Mouse (Mus musculus) frontal cortex, adult 2 months (tissue): ENCODE data around the gene Ric8b. TPM values are rescaled to one million over a fixed set of nuclear protein-coding genes. Genes with fewer than 3 reads are reported as not detected.

Experiments used
- DNase-seq, 2 experiments: peaks; one replicate each; pipeline ENCODE4 v3.0.0; 2022; ENCODE audit warnings: low spot score in 1 of 2; ENCODE audit errors: extremely low spot score in 1 of 2
- polyA plus RNA-seq: library from polyadenylated mRNA; depleted of rRNA; stranded (reverse); fragments of >200 nt; gene quantifications from 2 replicates; pipeline ENCODE4 v1.2.3, GENCODE M21; 2012; rRNA removed

The Ric8b gene
- polyA plus RNA-seq, result 39.6 and 41.1 TPM in 2 replicates

DNA sequence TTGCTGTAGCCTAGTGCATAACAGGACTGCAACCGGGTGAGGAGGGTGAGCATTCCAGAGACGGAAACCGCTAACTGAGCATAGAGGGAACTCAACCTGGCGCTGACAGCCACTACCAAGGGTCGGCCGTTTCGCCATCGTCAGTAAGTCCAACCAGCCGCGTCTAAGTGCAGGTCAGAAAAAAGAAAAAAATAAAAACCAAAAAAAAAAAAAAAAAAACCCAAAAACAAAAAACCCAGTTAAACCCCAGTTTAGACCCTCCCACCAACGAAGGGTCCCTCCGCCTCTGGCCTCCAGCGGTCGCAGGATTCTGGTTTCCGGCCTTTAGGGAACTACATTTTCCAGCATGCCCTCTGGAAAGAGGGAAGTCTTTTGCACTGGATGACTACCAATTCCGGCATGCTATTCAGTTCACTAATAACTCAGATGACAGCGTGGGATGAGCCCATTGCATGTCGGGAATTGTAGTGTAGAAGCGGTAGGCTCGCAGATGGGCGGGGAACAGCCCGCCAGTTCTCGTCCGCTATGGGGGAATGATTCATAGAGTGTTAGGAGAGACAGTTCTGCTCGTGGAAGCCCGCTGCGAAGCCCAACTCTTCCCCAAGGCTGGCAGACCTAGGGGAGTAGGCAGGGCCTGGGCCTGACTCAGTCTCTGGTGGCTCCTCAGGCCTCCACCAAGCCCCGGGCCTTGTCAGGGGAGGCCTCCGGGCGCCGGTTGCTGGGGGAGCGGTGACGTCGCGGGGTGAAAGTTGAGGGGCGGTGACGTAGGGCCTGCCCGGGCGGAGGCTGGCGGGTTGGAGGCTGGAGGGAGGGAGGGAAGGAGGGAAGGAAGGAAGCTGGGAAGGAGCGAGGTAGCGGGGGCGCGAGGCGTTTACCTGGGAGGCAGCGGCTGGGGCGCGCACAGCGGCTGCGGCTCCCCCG, at the start of gene Ric8b:
Gene Ric8b, plus strand, starts transcription at position 807 of the 921 bp plus-strand sequence.
- DNase-seq, result peak; percentile 98

DNA sequence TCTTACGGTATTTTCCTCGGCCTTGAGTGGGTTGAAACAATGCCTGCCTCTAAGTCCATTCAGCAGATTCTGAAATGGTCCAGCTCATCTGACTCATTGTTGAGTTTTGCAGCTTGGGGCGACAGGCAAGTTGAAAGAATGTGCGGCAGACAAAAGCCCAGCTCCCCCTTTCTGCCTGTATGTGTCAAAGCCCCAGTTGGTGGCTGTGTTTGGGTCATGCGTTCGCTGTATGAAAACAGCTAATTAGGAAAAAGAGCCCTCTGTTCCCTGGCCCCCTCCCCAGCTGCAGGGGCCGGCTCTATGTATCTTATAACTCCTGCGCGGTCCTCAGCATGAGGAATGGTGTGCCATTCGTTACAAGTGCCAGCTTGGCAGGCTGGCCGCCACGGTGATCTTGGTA, 46.1 kb upstream of the Ric8b start:
- DNase-seq, result no peak

DNA sequence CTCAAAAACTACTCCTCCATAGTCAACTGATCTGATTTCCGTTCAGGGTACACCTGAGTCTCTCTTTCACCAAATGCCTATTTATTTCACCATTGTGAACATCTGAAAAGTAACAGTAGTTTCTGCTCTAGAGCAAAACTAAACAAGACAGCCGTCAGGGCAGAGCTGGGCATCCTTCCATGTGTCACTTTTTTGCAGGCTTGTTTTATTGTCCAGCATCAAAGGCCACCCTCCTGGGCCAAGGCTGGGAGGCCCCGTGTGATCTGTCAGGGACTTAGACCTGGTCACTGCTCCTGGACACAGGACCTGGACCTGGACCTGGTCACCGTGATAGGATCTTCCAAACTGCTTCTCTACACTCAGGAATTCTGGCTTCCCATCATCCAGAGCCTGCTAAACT, 45.5 kb upstream of the Ric8b start:
- DNase-seq, result no peak

DNA sequence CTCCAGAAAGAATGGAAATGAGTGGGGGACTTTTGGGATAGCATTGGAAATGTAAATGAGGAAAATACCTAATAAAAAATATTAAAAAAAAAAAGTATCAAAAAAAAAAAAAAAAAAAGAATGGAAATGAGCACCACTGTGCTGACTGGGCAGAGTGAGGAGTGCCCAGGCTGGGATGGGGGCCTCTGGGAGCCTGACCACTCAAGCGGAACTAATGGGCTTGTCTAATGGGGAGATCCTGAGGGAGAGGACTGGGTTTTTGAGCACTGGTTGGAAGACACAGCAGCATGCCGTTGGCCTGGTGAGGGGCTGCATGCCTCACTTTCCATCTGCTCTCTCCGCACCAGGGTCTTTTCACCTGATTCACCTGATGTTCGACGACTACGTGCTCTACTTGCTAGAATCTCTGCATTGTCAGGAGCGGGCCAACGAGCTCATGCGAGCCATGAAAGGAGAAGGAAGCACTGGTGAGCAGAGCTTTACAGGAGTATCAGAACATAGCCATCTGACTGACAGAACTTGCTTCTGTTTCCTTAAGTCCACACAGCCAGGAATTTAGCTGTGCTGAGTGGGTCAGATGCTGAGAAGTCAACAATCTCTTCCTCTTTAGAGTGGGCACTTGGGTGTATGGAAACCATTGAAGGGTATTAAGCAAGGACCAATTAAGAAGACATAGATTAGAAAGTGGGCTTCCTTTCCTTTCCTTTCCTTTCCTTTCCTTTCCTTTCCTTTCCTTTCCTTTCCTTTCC, 37.4 kb upstream of the Ric8b start:
- DNase-seq, result no peak

DNA sequence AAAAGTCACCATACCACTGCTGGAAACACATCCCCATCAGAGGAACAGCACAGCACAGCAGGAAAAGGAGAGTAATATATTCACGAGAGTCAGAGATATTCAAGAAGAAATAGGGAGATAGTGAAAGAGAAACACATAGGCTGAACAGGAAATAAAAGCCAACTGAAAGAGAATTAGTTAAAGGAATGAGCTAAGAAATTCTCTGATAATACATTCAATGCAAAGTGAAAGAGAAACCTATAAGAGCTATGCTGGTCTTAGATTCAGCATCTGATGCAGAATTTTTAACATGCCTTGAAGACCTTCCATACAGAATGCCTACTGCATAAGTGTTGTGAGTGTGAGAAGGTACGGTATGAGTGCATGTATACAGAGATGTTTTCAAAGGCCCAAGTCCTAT, 34.9 kb upstream of the Ric8b start:
- no peak for DNase-seq

DNA sequence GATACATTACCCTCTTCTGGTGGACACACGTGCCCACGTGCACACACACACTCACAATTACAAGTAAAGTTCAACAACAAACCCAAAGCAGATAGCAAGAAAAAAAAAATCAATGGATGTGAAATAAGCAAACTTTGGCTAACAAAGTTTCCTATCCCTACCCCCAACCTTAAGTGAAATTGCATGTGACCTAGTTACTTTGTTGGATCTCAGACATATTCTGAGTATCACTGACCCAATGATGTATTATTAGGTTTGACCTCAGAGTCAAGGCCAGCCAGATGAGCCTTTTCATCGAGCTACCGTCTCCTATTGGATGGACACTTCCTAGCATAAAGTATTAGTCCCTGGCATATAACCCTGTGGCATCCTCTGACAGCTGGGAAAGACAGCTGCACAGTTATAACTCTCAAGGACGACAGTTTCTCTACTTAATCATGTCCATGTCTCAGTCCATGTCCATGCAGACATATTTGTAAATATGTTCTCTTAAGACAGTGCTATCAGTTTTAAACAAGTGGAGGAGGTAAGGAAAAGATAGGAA, 32.0 kb upstream of the Ric8b start:
- no peak for DNase-seq

GRCm38 (mm10) chr10:84886221-84886627, 31.2 kb upstream of the Ric8b start:
- DNase-seq, result no peak

GRCm38 (mm10) chr10:84886785-84887184, 30.6 kb upstream of the Ric8b start:
- DNase-seq, result no peak

DNA sequence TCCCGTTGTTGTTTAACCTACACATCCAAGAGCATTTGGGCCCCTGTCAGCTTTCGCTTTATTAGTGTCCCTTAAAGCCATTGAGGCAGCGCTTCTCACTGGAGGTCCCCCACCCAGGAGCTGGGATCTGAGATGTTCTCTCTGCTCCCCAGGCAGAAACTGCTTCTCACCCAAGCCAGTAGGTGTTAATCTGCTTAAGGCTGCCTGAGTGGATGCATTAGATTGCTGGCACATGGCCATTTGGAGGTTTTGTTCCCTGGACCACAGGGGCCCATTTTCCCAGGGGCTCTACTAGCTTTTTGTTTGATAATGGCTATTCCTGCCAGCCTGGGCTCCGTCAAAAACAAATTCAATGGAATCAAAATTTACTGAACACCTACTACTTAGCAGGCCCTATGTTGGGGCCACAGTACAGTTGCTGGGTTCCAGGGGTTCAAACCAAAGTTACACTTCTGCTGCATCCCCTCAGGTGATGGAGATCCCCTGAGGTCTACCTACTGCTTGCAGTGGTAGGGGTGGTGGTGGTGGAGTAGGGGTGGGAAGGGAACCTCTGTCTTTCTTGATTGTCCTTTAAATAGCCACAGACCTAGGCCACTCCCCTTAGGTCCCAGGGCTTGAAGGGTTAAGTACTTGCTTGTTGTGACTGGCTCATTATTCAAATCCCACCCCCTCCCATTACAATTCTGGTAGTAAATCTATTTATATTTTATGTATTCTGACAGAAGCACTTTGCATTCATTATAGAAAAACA, 28.1 kb upstream of the Ric8b start:
- DNase-seq, result no peak

DNA sequence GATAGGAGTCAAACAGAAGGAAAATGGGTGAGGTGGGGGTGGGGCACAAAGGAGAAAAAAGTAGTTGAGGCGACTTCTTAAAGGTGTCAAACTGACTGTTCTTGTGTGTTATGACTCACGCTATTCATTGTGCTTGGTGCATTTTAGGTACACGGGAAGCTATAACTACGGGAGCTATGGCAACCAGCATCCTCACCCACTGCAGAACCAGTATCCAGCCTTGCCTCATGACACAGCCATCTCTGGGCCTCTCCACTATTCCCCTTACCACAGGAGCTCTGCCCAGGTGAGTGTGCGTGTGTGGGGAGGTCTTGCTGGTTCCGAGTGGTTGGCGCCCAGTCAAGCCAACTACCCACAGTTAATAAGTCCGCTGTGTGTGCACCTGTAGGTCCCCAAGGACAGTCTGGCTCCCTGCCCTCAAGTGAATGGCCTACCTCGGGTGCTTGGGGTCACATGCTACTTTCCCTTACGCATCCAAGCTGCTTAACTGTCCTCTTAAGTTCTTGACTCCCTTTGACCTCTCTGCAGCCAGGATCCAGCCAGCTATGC, 21.5 kb upstream of the Ric8b start:
- peak; percentile 52 to 53 for DNase-seq

DNA sequence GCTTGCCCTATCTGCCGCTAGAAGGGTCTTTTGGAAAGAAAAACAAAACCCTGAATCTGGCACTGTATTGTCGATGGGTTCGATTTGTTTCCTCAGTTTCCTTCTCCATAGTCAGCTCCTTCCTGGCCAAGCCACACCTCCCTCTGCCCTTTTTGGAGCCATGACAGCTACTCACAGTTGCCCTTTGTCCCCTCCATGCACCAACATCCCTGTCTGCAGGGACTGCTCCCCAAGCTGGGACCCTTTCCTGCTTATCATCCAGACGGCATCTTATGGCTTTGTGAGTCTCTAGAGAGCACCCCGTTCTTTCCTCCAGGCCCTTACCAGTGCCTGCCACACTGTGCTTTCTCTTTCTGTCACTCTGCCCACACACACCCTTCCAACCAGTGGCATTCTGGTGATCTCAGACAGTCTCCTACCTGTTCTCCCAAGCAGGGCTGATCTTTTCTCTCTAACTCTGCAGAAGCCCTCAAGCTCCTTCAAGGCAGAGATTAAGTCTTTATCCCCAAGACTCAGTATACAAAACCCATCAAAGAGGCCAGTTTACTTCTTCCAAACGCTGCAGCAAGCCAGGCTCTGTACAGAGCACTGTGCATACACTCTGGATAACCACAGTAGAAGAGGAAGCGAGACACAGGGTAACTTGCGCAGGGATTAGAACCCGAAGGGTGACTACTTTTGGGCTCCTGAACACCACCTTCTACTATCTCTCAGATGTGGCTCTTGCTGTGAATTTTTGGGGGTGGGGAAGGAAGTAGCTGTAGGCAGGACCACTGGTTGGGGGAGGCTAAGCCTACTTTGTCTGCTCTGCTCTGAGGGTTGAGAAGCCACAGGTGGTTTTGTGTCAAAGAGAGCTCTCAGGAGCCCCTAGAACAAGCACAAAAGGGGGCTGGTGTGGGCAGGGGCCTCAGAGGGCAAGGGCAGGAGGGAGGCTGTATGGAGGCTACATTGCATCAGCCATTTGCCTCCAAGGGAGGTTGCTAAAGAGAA, 20.2 kb upstream of the Ric8b start:
- DNase-seq, result peak in 1 of 2 experiments; percentile 42

GRCm38 (mm10) chr10:84898144-84898979, 19.1 kb upstream of the Ric8b start:
- no peak for DNase-seq

DNA sequence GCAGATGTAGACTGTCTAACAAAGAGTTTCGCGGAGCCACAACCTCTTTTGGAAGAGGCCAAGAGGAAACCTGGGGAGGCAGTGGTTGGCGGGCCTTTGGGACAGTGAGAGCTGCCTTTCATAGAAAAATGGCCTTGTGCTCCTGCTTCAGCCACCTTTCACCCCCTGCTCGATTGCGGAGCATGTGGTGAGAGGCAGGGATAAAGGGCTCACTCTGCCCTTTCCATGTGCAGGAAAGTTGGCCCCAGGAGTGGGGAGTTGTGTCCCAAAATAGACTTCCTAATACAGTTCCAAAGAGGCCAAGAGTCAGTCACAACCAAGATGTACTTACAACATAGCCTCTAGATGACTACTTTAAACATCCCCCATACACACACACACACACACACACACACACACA, 15.7 kb upstream of the Ric8b start:
- no peak for DNase-seq

DNA sequence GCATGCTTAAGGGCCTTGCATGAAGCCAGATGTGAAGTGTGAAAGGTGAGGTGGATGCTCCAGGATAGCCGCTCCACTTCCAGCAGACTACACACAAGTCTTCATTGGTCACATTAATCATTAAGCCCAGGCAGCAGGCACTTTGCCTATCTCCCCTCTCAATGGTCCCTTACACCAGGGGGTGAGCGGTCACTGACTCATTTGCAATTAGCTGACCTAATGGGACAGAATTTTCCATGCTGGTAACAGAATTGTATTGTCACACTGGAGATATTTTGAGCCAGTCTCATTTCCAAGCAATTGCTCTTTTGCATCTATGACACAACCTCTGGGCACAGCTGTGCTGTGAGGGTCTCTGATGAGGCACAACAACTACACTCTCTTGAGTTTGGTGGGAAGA, 15.2 kb upstream of the Ric8b start:
- no peak for DNase-seq

GRCm38 (mm10) chr10:84903307-84903706, 14.1 kb upstream of the Ric8b start:
- peak in 1 of 2 experiments; percentile 58 for DNase-seq

DNA sequence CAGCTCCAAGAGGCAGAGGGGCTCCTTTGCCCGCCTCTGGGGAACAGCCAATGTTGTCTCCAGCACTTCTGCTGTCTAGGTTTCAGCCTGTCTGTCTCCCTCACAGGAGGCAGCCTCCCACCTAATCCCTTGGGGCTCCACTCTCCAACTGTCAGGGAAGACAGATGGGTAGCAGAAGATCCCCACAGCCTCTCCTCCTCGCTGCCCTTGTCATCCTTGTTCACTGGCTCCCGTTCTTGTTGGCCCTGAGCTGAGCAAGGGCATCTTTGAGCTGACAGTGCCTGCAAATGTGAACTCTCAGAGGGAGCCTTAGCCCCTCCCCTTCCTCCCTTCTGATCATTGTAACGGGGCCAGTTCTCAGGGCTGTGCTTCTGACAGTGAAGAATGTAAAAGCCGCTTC, 13.7 kb upstream of the Ric8b start:
- peak in 1 of 2 experiments; percentile 60 for DNase-seq

DNA sequence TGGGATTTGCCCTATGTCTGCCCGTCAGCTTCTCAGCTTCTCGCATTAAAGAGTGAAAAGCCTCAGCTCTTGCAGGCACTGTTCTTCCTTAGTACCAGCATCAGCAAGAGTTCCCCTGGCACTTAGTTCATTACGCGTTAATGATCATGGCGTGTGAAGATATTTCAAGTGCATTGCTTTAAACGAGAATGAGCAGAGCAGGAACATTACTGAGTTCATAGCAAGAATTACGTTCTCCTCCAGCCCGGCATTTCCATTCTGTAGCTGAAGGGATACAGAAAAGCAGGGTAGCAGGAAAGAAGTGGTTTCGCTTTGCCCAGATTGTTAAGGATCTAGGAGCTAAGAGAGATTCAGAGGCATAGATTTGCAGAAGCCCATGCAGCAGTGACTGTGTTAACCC, 10.5 kb upstream of the Ric8b start:
- DNase-seq, result peak in 1 of 2 experiments; percentile 29

DNA sequence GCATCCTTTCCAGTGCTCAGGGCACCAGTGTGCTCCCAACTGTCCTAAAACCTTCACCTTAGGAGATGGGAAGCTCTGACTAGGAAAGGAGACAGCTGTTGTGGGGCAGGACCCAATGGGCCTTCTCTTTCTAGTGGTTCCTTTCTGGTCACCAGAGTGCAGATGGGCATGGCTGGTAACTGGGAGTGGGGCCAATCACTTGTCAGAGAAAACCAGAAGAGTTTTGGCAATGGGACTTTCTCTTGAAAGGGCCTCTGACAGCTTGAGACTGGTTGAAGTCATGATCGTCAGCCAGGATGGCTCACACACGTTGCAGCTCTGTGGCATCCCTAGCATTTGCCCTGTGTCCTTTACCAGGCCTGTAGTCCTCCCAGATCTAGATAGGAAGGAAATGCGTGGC, 9.4 kb upstream of the Ric8b start:
- DNase-seq, result no peak
